Mouse (Mus musculus) skeletal muscle tissue, adult 2 months (tissue): ENCODE results near the gene Fbxo24.

Source experiments
- DNase-seq: peaks from one replicate; pipeline ENCODE4 v3.0.0-alpha.2; 2012; ENCODE audit warnings: low read depth, low spot score

Fbxo24 gene

DNA sequence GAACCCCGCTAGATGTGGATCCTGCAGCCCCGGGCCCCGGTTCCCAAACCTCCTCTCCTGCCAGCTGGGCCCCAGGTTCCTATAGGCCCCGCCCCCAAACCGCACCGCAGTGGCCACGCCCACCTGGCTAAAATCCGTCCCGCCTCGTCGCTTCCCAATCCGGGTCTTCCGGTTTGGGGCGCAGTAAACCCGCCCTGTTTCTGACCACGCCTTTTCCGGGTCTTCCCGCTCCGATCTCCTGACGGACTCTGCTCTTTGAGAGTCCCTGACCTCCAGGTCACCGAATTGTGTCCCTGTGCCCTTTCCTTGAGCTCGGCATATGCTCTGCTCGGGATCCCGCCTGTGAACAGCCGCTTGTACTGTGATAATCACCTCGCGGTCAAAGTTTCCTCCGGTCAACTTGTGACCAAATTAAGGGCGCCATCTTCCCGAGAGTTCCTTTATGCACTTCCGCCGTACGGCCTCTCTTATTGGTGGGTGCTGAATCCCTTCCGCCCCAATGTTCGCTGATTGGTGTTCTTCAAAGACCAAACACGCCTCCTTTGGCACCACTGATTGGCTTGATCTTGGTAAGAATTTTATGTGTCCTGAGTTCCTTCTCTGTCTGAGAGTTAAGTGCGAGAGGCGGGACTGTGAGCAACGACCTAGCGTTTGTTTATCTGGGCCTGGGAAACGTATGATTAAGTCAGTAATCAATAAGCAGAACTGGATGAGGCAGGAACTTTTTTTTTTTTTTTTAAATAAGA is 28.0 kb downstream of the Fbxo24 start, which contains the start of gene Mospd3:
TSS of gene Mospd3 (minus strand) at position 440 of the 746 bp plus-strand sequence.
- DNase-seq: peak; percentile 97

DNA sequence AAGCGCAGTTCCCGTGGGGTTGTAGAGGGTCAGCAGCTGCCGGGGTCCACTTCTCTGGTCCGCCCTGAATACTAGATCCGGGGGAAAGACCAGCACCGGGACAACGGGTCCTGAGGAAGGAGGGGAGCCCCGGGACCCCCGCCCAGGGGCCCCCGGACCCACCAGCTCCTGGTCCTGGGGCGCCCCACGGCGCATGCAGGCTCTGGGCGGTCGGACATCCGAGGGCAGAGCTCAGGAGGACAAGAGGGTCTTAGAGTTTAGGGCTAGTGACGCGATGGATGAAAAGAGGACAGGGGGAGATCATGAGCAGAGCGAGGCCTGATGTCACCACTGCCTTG is 28.6 kb downstream of the Fbxo24 start:
- no peak for DNase-seq

DNA sequence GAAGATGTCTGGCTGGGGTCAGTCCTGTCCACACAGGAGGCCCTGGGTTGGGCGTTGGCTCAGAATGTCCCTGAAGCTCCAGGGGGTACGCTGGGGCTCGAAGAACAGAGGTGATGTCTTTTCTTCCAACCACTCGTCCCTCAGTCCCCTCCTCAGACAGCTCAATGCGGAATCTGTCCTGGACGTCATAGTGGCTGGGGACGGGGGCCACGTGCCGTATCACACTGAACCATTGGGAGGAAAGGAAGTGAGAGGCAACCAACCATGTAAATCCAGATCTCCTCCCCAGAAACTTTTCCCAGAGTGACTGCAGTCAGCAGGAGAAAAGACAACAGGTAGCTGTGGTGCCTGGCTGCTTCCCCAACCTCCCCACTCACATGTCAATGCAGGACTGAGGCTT is 29.2 kb downstream of the Fbxo24 start:
- no peak for DNase-seq

DNA sequence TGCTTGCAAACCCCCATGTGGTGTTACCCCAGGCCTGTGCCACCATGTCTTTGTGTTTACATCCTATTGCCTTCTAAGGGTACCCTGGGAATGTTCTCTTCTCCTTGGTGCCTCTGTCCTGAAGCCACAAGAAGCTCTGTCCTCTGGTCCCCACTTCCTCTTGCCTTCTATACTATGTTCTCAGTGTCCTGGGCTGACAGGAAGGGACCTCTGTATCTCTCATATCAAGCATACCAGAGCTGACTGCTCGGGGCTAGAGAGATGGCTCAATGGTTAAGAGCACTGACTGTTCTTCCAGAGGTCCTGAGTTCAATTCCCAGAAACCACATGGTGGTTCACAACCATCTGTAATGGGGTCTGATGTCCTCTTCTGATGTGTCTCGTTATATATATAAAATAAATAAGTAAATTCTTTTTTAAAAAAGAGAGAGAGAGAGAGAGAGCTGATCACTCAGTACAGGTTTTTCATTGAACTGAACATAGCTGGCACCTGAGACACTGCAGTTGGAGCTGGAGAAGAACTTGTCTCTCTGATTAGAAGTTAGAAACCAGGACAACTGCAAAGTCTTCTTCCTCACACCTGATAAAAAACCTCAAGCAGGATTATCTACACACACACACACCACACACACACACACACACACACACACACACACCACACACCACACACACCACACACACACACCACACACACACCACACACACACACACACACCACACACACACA is 30.5 kb downstream of the Fbxo24 start:
- no peak for DNase-seq

DNA sequence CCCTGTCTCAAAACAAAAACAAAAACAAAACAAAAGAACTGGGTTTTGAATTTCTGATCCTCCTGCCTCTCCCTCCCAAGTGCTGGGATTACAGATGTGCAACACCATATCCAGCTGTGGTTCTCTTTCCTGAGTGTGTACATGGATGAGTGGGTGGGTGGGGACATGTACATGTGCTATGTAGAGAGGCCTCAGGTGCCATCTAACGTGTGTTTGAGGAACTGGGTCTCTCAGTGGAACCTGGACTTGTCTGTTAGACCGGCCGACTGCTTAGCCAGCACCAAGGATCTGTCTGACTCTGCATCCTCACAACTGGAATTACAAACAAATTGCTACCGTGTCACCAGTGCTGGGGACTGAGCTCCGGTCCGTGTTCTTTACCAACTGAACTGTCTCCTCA is 31.2 kb downstream of the Fbxo24 start:
- DNase-seq: no peak

DNA sequence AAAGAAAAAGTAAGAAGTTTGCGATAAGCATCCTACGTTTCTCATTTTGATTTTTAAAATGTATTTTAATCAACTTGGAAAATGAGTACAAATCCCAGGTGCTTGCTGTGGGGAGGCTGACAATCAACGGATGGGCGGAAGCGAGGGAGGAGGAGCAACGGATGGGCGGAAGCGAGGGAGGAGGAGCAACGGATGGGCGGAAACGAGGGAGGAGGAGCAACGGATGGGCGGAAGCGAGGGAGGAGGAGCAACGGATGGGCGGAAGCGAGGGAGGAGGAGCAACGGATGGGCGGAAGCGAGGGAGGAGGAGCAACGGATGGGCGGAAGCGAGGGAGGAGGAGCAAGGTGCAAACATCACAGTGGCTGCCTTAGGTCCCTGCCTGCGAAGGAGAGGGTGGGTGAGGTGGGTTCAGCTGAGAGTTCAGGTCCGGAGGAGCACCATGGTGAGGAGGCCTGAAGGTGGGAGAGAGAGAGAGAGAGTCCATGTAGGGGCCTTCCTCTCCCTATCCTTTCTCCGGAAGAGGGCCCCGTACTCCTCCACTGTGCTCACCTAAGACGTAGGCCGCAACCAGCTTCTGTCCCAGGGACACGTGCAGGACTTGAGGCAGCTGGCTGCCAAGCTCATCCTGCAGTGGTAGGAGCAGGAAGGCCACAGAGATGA is 32.1 kb downstream of the Fbxo24 start:
- peak; percentile 39 for DNase-seq

DNA sequence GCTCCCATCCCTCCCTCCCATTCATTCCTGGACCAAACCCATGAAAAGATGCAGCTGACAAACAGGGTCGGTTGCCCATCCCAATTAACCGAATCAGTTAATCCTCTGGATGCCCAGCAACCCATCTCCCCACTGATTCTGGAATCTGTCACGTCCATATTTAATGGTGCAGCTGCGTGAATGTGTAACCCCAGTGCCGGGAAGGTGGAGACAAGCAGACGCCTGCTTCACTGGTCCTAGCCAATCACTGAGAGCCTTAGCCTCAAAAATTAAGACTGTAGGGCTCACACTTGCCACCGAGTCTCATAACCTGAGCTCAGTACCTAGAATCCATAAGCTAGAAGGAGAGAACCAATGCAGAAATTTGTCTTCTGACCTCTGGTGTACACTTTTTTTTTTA is 32.9 kb downstream of the Fbxo24 start:
- no peak for DNase-seq

DNA sequence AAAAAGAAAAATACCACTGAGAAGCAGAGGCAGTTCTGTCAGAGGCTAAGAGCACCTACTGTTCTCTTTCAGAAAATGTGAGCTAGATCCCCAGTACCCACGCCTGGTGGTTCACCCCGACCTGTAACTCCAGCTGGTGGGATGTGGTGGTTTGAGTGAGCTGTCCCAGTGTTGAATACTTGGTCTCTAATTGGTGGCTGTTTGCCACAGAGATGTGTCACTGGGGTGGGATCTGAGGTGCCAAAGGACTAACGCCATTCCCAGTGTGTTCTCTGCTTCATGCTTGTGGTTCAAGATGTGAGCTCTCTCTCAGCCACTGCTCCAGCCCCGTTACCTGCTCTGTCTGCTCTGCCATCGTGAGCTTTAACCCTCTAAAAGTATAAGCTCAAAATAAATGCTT is 38.3 kb downstream of the Fbxo24 start:
- no peak for DNase-seq

DNA sequence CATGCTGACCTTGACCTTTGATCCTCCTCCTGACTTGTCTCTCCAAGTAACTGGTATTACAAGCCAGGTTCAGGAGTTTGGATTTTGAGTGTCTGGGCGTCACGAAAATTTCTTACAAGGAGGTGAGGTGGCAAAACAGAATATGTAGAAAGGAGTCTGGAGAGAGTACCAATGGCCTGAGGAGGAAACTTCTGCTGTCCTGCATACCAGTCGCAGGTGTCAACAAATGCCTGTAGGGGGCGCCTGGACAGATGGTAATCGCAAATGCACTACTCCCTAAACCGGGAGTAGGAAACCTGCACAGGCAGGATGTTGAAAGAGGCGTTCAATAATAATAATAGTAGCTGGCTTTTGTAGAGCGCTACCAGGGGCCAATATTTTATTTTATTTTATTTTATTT is 43.8 kb downstream of the Fbxo24 start:
- no peak for DNase-seq

DNA sequence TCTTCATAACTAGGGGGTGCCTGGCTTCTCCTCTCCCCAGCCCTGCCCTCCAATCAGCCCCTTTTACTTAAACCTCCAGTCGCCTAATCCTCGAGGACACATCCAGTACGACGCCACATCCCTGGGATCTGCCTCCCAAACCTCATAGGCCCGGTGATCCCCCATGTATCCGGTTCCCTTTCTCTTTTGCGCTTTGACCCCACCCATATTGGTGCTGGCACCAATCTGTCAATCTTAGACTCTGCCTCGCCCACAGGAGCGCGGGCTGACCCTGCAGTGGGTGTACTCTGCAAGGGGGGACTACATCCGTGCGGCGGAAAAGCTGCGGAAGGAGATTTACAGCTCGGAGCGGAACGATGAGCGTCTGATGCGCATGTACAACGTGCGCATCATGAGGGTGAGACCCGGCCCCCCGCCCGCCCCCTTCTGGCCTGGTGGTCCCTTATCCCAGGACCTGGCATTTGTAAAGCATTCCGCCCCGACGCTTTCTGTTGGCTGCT is 45.1 kb downstream of the Fbxo24 start:
- no peak for DNase-seq

DNA sequence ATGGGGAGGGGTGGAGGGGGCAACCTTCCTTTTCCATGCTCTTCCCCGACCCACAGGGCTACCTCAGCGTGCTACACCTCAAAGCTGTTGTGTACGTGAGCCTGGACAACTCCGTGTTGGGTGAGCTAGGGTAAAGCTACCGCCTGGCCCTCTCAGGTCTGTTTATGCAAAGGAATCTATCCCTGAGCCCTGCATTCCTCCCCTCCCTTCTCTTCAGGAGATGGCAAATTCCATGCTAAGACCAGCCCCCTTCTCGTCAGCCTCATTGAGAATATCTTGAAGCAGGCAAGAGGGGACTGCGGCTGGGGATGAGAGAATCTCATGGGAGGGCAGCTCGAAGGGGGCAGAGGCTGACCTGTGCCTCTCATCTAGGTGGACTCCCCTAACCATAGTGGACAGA is 46.1 kb downstream of the Fbxo24 start:
- DNase-seq: no peak

DNA sequence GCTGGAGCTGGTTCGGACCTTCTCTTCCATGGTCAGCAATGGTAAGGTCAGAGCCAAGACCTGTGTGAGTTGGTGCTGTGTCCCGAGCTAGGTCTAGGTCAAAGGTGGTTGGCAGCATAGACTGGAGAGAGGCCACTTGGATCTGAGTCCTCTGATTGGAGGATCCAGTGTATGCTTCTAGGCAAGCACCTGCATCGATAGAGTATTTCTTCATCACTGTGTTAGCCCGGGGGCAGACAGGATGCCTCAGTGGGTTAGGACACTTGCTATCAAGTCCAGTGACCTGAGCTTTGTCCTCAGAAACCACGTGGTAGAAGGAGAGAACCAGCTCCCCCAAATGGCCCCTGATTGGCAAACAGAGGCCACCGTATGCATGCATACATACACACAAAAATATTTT is 48.6 kb downstream of the Fbxo24 start:
- no peak for DNase-seq

DNA sequence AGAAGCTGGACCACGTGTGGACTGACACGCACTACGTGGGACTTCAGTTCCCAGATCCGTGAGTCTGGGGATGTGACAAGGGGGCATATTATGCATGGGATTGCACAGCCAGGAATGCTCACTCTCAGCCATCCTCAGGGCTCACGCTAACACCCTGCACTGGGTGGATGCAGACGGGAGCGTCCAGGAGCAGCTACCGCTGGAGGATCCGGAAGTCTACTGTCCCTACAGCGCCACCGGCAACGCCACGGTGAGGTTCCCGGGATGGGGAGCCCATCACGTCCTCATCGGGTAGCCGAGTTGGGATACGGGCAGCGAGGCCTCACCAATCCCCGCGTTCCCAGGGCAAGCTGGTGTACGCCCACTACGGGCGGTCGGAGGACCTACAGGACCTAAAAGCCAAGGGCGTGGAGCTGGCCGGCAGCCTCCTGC is 54.3 kb downstream of the Fbxo24 start:
- no peak for DNase-seq

DNA sequence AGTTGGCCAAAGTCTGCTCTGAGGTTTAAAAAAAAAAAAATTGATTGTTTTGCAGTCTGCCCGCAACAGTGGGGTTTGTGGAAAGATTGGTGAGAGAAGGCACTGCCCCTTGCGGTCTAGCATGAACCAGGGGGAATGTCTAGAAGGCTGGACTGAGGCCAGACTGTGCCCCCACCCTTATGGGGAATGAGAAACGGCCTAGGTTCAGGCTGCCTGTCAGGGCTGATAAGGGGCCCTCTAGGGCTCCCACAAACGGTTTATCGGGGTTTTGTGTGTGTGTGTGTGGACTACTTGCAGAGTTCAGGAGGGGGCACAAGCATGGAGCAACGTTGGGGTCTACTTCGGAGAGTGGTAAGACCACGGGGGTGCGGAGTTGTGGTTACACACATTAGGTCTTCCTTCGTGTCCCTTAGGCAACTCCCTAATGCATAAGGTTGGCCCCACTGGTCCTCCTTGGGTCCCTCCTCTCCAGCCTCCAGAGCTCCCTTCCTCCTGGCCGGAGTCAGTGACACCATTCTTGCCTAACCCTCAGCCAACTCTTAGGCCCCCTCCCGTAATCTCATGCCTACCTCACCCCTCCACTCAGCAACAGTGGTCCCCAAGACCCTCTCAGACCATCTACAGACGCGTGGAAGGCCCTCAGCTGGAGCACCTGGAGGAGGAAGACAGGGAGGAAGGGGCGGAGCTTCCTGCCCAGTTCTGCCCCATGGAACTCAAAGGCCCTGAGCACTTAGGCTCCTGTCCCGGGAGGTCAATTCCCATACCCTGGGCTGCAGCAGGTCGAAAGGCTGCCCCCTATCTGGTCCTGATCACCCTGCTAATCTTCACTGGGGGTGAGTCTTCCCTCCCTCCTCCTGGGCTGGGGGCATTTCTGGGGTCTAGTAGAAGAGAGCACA is 57.9 kb downstream of the Fbxo24 start:
- no peak for DNase-seq

DNA sequence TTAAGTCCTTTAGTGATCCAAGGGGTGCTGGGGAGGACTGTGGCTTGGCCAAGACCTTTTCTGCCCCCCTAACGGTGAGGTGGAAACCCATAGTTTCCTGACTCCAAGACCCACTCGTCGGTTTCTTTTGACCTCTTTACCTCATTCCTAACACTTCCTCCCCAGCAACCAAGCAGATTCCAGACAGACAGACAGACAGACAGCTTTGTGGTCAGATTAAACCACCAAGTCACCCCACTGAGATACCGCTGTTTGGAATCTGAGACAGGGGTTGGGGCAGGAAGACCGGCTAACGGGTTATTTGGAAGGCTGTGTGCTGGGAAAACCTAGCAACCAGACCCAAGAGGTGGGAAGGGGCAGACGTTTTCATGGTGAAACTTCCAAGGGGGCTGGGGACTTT is 58.6 kb downstream of the Fbxo24 start:
- no peak for DNase-seq

DNA sequence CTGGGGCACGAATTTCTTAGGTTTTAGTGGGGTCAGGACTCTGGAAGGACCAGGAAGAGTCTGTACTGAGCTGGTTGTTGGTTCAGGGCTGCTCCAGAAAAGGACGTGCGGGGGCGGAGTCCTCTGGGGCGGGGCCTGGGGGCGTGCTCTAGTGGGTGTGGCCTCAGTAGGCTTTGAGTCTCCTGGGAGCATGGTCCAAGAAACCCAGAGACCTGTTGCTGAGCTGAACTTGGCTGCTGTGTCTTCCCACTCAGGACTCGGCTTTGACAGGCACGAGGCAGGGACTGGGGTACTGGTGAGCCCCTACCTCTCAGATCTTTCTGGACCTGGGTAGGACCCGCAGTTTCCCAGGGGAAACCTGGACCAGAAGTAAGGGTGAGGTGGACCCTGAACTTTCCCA is 59.1 kb downstream of the Fbxo24 start, which contains the start of gene Tfr2:
TSS of gene Tfr2 (plus strand) at position 176 of the 400 bp plus-strand sequence.
- no peak for DNase-seq

DNA sequence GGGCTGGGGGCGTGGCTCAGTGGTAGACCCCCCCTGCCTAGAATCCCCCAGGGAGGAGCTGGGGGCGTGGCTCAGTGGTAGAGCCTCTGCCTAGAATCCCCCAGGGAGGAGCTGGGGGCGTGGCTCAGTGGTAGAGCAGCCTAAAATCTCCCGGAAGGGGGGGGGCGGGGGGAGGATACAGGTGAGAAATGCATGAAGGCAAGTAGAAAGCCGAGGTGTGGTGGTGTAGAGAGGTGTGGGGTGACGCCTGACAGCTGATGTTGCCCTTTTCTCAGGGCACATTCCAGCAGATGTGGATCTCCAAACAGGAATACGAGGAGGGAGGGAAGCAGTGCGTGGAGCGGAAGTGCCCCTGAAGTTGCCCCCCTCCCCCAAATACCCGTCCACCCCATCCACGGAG is 59.8 kb downstream of the Fbxo24 start:
- no peak for DNase-seq

DNA sequence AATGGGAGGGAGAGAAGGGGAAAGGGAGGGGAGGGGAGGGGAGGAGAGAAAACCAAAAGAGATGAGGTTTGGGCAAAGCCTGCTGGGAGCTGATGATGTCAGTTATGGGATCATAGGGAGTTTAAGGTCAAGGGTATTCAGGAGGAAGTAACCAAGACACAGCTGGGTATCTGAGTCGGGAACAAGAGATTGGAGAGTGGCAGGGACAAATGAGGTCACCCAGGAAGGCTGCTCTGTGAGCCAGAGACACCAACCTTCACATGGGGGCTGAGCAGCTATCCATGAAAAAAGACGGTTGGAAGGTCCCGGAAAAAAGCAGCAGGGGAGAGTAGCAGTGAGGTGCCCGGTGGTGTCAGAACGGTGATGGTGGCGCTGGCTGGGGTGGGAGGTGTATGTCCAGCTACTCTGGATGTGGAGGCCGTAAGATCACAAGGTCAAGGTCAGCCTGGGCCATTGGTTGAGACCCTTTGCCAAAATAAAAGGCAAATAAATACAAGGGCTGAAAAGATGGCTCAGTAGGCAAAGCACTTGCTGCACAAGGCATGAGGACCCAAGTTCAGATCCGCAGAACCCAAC is 60.5 kb downstream of the Fbxo24 start:
- no peak for DNase-seq

DNA sequence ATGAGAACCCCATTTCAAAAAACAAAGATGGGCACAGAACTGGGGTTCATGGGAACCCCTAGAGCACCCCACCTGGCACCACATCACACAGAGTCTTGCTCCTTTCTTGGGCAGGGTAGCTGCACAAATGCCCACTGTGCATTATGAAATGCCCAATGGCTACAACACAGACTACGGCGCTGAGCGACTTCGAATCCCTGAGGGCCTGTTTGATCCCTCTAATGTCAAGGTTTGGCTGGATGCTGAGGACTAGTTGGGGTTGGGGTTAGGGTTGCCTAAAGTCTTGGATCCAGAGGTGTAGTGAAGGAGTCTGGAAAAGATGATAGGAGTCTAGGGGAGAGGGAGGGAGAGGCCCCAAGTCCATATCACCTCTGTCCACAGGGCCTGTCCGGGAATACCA is 62.4 kb downstream of the Fbxo24 start:
- no peak for DNase-seq

DNA sequence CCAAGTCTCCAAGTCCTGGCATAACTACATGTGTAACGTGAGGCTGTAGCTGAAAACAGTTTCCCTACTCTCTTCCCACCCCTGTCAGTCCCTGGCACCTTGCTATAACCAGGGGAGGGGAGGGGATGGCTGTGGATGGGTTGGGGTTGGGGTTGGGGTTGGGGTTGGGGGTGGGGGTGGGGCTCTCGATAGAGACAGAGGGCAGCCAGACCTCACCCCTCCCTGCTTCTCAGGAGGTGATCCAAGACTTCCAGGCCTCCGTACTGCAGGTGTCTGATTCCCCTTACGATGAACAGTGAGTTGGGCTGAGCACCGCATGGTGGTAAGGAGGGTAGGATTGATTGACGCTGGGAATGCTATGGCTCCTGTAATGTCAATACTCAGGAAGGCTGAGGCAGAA is 63.1 kb downstream of the Fbxo24 start:
- no peak for DNase-seq

DNA sequence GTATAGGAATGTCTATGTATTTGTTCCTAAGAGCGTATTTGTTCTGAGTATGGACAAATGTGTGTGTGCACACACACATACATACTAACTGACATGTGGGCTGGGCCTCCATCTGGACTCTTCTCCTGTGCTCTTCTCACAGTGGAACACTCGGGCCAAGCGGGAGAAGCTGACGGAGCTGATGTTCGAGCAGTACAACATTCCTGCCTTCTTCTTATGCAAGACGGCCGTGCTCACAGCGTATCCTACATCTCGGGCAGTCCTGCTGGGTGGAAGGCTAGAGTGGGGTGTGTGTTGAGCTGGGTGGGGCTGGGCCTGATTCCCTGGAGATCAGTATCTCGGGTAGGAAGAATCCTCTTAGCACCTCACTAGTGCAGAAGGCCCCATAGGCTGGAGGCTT is 65.8 kb downstream of the Fbxo24 start:
- no peak for DNase-seq
